Mouse (Mus musculus): ENCODE measurements around the gene Lsr.
"Not testable (repeated sequence)": the region's sequence is repeated elsewhere in the genome, so short reads cannot be mapped to it uniquely, and the experiment has no call there.

The Lsr gene

GRCm38 (mm10) chr7:30962862-30963261, 10.4 kb downstream of the Lsr start:
- no peak for DNase-seq (ENCODE audit: low spot score)

GRCm38 (mm10) chr7:30959786-30960349, 13.4 kb downstream of the Lsr start:
- no peak for DNase-seq (ENCODE audit: low spot score)

- no peak for DNase-seq (ENCODE audit: low spot score)
These were observed 14.3 kb downstream of the Lsr start for GRCm38 (mm10) chr7:30958866-30959487.

- DNase-seq (ENCODE audit: low spot score): no peak
These were observed 15.0 kb downstream of the Lsr start for GRCm38 (mm10) chr7:30958109-30958865.

- DNase-seq (ENCODE audit: low spot score): peak; percentile 91
These were observed 15.9 kb downstream of the Lsr start for GRCm38 (mm10) chr7:30957367-30957783.

- peak; percentile 80 for DNase-seq (ENCODE audit: low spot score)
These were observed 16.4 kb downstream of the Lsr start, which contains the start of gene Usf2 for GRCm38 (mm10) chr7:30956756-30957366. Gene Usf2 (minus strand): TSS chr7:30956803.

- no peak for DNase-seq (ENCODE audit: low spot score)
These were observed 16.9 kb downstream of the Lsr start for GRCm38 (mm10) chr7:30956357-30956751.

GRCm38 (mm10) chr7:30955584-30956356, 17.5 kb downstream of the Lsr start:
- peak; percentile 88 for DNase-seq (ENCODE audit: low spot score)

GRCm38 (mm10) chr7:30954971-30955520, 18.2 kb downstream of the Lsr start:
- no peak for DNase-seq (ENCODE audit: low spot score)

GRCm38 (mm10) chr7:30954036-30954435, 19.2 kb downstream of the Lsr start:
- no peak for DNase-seq (ENCODE audit: low spot score)

- DNase-seq (ENCODE audit: low spot score): no peak
These were observed 19.8 kb downstream of the Lsr start for GRCm38 (mm10) chr7:30953459-30953858.

GRCm38 (mm10) chr7:30952441-30953265, 20.6 kb downstream of the Lsr start:
- DNase-seq (ENCODE audit: low spot score): no peak

GRCm38 (mm10) chr7:30949902-30950301, 23.4 kb downstream of the Lsr start:
- not testable (repeated sequence) for DNase-seq (ENCODE audit: low spot score)

- DNase-seq (ENCODE audit: low spot score): no peak
These were observed 27.4 kb downstream of the Lsr start for GRCm38 (mm10) chr7:30945876-30946275.

GRCm38 (mm10) chr7:30945466-30945865, 27.8 kb downstream of the Lsr start:
- not testable (repeated sequence) for DNase-seq (ENCODE audit: low spot score)

GRCm38 (mm10) chr7:30944706-30945105, 28.6 kb downstream of the Lsr start:
- DNase-seq (ENCODE audit: low spot score): not testable (repeated sequence)

GRCm38 (mm10) chr7:30943909-30944635, 29.2 kb downstream of the Lsr start, which contains the start of gene Hamp:
Gene Hamp (minus strand): TSS chr7:30944032.
- DNase-seq (ENCODE audit: low spot score): no peak

GRCm38 (mm10) chr7:30942365-30942764, 30.9 kb downstream of the Lsr start:
- DNase-seq (ENCODE audit: low spot score): not testable (repeated sequence)

- DNase-seq (ENCODE audit: low spot score): not testable (repeated sequence)
These were observed 33.2 kb downstream of the Lsr start for GRCm38 (mm10) chr7:30940070-30940469.
